Mouse (Mus musculus) forebrain, embryonic 12.5 days (tissue): ENCODE data around the gene Tas1r3. TPM values are rescaled to one million over a fixed set of nuclear protein-coding genes. Genes with fewer than 3 reads are reported as not detected.

Source experiments
- ATAC-seq: fragments of 200-750 bp; cut with Nextera tagmentation; 2 replicates; pipeline ENCODE4 v1.8.0; 2017; ENCODE audit warnings: moderate TSS enrichment; ENCODE audit not compliant: low FRiP score
- H3K27ac ChIP-seq: fragments of 300-500 bp; sonication (generic); 2 replicates; pipeline ENCODE4 v1.5.1; 2016; ENCODE audit warnings: mild to moderate bottlenecking
- H3K27me3 ChIP-seq: fragments of 300-500 bp; sonication (generic); 2 replicates; pipeline ENCODE4 v1.6.1; 2016; ENCODE audit warnings: mild to moderate bottlenecking
- H3K36me3 ChIP-seq: fragments of 300-500 bp; sonication (generic); replicated peaks from 2 replicates; pipeline ENCODE4 v1.6.1; 2016; ENCODE audit warnings: mild to moderate bottlenecking
- H3K4me1 ChIP-seq: fragments of 300-500 bp; sonication (generic); 2 replicates; pipeline ENCODE4 v1.6.1; 2016
- H3K4me2 ChIP-seq: fragments of 300-500 bp; sonication (generic); 2 replicates; pipeline ENCODE4 v1.6.1; 2016; ENCODE audit warnings: mild to moderate bottlenecking, moderate library complexity
- H3K4me3 ChIP-seq: fragments of 300-500 bp; sonication (generic); replicated peaks from 2 replicates; pipeline ENCODE4 v1.5.1; 2016; ENCODE audit warnings: mild to moderate bottlenecking
- H3K9ac ChIP-seq: fragments of 300-500 bp; sonication (generic); 2 replicates; pipeline ENCODE4 v1.6.1; 2016; ENCODE audit warnings: mild to moderate bottlenecking
- H3K9me3 ChIP-seq: fragments of 300-500 bp; sonication (generic); 2 replicates; pipeline ENCODE4 v1.6.1; 2016
- WGBS: fragments of 180-500 bp; shearing (Covaris S2); methylation state at CpG from one replicate; pipeline ENCODE4 v1.1.7; 2016; 5-methylcytosine and 5-hydroxymethylcytosine counted together
- polyA plus RNA-seq: library from polyadenylated mRNA; unstranded; fragments of >200 nt; fragmentation: Nextera tagmentation; extraction: Ambion mirVana; gene quantifications from 2 replicates; pipeline ENCODE4 v1.2.1, GENCODE M21; 2016

Gene Tas1r3
- polyA plus RNA-seq: 0.51 and 0.61 TPM in 2 replicates

DNA sequence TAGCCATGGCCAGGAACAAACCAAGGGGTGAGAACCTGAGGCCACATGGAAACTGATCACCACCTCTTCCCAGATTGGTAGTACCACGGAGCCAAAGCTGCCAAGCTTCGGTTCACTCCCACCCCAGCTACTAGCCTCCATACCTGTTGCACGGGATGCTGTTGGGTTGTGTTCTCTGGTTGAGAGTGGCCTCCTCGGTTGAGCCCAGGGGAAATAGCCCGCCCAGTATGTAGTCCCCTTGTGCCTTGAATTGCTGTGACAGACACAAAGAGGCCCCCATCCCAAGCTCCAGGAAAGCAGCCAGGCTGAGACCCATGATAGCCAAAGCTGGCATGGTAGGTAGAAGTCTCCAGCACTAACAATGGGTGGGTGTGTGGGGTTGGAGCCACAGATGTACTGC lies at the start of gene Tas1r3:
Gene Tas1r3 (minus strand): TSS at position 362 of the 400 bp plus-strand sequence.
- H3K9ac ChIP-seq: no peak within 1 kb of the TSS
- WGBS: 74% methylated on average over 5 of the region's 5 CpGs

DNA sequence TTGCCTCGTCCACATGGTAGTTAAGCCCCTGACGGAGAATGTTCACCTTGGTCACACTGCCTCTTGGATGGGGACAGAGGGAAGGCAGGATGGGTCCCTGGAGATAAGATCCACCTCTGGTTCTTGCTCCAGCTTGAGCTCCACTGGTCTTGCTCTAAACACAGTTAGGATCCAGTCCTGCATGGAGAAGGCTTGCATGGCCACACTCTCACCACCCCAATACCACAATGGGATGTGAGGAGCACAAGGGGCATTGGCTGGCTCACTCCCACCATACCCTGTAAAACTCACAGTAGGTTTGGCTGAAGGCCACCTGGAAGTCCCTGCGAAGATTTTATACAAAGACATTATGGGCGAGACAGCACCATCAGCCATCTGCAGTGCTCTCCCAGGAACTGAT lies 45.6 kb upstream of the Tas1r3 start:
- Histone ChIP-seq H3K27me3 (no peaks in the 10 kb centered on the region), H3K36me3 (peaks cover 36% of the 10 kb centered on the region), H3K4me3 (no peak overlapping the region), H3K4me2 (no peak overlapping the region), H3K9me3 (no peaks in the 10 kb centered on the region), H3K27ac (no peak overlapping the region), H3K9ac (no peak overlapping the region), H3K4me1 (no peaks in the 10 kb centered on the region)
- 94% methylated on average over 4 of the region's 4 CpGs for WGBS
- no peak for ATAC-seq

More for the DNA sequence above, at the start of gene Tas1r3:
- Histone ChIP-seq H3K36me3 (peaks cover 63% of the 10 kb centered on the region), H3K4me3 (no peak within 1 kb of the TSS), H3K27me3 (no peaks in the 10 kb centered on the region), H3K9me3 (no peaks in the 10 kb centered on the region), H3K4me1 (peaks cover under 1% of the 10 kb centered on the region), H3K27ac (no peak within 1 kb of the TSS), H3K4me2 (no peak within 1 kb of the TSS)
- ATAC-seq: no peak

DNA sequence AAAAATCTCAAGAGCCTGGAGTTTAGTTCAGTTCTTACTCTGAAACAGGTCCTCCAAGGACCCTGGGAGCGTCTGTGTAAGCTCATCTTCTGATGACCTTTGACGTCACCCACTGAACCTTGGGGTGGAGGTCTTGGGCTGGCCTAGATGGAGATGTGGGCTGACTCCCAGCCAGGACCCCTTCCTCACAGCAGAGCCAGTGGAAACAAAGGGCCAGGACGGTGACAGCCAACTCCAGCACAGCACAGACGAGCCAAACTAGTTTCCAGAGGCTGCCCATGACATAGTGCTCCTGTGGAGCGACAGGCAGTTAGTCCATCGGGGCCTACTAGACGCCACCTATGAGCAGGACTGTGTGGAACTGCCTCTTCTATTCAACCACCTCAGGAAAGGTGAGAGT lies 45.1 kb upstream of the Tas1r3 start:
- 76% methylated on average over 7 of the region's 7 CpGs for WGBS

DNA sequence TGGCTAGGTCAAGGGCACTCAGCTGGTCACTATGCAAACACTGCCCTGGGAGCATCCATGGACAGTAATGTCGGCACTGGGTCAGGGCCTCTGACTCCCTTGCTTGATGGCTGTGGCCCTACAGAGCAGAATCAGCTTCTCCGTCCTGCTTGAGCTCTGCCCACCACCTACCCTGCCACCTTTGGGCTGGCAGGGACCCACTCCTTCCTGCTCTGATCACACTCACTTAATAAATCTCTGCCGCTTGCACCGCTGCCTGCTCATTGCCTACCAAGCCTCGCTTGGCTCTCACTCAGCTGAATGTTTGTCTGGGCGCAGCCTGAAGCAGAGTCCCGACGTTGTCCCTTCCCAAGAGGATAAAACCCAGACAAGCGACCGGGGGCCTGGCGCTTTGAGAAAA lies 43.8 kb upstream of the Tas1r3 start:
- H3K9me3 ChIP-seq: no peaks in the 10 kb centered on the region
- H3K4me1 ChIP-seq: no peaks in the 10 kb centered on the region
- H3K4me2 ChIP-seq: no peak overlapping the region
- no peak overlapping the region for H3K27ac ChIP-seq
- WGBS: 90% methylated on average over 11 of the region's 11 CpGs
- H3K4me3 ChIP-seq: no peak overlapping the region
- peaks cover 54% of the 10 kb centered on the region for H3K36me3 ChIP-seq
- no peak overlapping the region for H3K9ac ChIP-seq
- no peak for ATAC-seq
- no peaks in the 10 kb centered on the region for H3K27me3 ChIP-seq

More for the DNA sequence above, 45.1 kb upstream of the Tas1r3 start:
- H3K4me2 ChIP-seq: no peak overlapping the region
- no peak for ATAC-seq
- H3K36me3 ChIP-seq: peaks cover 41% of the 10 kb centered on the region
- H3K9me3 ChIP-seq: no peaks in the 10 kb centered on the region
- no peak overlapping the region for H3K27ac ChIP-seq
- H3K27me3 ChIP-seq: no peaks in the 10 kb centered on the region
- H3K9ac ChIP-seq: no peak overlapping the region
- H3K4me3 ChIP-seq: no peak overlapping the region
- H3K4me1 ChIP-seq: no peaks in the 10 kb centered on the region

DNA sequence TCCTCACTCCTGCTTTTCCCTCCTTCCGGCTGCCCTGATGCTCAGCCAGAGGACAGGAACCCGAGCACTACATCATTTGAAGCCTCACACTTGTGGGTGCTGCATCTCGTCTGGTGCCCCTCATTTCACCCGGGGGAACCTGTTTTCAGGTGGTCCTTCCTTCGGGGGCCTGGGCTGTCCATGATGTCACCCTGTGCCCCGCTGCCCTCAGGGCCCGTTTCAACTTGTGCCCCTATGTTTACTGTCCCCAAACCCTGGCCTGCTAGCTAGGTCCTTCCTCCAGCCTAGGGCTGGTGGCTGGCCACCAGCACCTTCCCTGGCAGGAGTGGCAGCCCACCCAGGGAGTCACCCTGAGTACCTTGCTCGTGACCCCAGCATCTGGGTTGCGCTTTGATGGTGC lies 43.0 kb upstream of the Tas1r3 start:
- H3K9ac ChIP-seq: no peak overlapping the region
- WGBS: 90% methylated on average over 9 of the region's 9 CpGs
- no peaks in the 10 kb centered on the region for H3K27me3 ChIP-seq
- peaks cover 62% of the 10 kb centered on the region for H3K36me3 ChIP-seq
- no peaks in the 10 kb centered on the region for H3K4me1 ChIP-seq
- ATAC-seq: no peak
- H3K9me3 ChIP-seq: no peaks in the 10 kb centered on the region
- no peak overlapping the region for H3K27ac ChIP-seq
- H3K4me3 ChIP-seq: no peak overlapping the region
- no peak overlapping the region for H3K4me2 ChIP-seq

DNA sequence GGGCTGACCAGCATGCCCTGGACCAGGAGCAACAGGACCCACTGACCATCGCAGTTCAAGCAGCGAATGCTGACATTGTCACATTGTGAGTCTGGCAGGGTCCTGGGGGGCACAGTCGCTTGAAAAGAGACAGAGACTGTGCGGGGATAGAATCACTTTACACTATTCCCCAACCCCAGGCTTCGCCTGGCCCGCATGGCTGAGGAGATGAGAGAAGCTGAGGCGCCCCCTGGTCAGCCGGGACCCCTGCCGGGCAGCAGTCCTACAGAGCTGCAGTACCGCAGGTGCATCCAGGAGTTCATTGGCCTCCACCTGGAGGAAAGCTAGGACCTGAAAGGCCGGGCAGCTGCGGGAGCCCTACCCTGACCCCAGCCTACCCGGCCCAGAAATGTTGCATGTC lies 42.5 kb upstream of the Tas1r3 start:
- Histone ChIP-seq H3K36me3 (peaks cover 67% of the 10 kb centered on the region), H3K9ac (no peak overlapping the region), H3K27ac (no peak overlapping the region), H3K4me1 (no peaks in the 10 kb centered on the region), H3K4me2 (no peak overlapping the region), H3K27me3 (no peaks in the 10 kb centered on the region), H3K4me3 (no peak overlapping the region), H3K9me3 (no peaks in the 10 kb centered on the region)
- 83% methylated on average over 13 of the region's 13 CpGs for WGBS
- ATAC-seq: no peak

DNA sequence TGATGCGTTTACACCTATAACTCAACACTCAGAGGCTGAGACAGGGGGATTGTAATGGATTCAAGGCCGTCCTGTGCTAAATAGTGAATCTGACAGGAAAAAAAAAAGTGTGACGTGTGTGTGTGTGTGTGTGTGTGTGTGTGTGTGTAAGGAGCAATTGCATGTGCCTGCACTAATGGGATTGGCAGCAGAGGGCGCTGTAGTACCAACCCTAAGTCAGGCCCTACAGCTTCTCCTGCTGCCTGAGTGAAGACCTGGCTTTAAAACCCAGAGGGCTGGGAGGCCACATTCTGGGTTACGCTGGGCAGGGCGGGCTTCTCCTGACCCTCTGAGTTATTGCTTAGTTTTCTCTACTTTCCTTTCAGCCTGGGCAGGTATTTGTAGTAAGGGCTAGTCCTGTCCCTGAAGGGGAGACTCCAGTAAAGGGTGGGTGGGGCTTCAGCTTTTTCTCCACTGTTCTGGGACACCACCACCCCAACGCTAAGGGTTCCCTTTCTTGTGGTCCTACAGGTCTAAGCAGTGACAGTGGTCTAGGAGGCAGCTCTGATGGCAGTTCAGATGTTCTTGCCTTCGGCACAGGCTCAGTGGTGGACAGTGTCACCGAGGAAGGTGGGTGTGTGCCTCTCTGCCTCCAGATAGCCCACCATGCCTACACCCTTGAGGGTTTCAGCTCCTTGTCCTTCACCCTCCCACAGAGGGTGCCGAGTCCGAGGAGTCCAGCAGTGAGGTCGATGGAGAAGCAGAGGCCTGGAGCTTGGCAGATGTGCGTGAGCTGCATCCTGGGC lies 41.3 kb upstream of the Tas1r3 start:
- no peak overlapping the region for H3K9ac ChIP-seq
- no peak overlapping the region for H3K27ac ChIP-seq
- no peaks in the 10 kb centered on the region for H3K27me3 ChIP-seq
- no peak overlapping the region for H3K4me3 ChIP-seq
- 97% methylated on average over 12 of the region's 13 CpGs for WGBS
- no peak overlapping the region for H3K4me2 ChIP-seq
- no peaks in the 10 kb centered on the region for H3K4me1 ChIP-seq
- H3K9me3 ChIP-seq: no peaks in the 10 kb centered on the region
- ATAC-seq: no peak
- peaks cover 79% of the 10 kb centered on the region for H3K36me3 ChIP-seq

DNA sequence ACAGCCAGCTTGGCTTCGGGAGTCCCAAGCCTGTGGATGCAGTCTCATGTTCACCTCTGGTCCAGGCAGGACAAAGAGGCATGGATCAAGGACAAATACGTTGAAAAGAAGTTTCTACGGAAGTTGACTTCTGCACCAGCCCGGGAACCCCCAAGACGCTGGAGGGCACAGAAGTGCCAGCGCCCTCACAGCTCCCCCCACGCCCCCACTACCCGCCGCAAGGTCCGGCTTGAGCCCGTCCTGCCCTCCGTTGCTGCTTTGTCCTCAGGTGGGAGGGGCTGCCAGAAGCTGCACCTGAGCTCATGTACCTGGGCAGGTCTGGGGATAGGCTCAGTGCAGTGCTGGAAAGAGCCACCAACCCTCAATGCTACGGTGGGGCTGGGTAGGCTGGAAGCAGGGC lies 40.1 kb upstream of the Tas1r3 start:
- WGBS: 96% methylated on average over 13 of the region's 13 CpGs
- ATAC-seq: no peak
- Histone ChIP-seq H3K27me3 (no peaks in the 10 kb centered on the region), H3K9me3 (no peaks in the 10 kb centered on the region), H3K4me3 (no peak overlapping the region), H3K4me2 (no peak overlapping the region), H3K4me1 (no peaks in the 10 kb centered on the region), H3K36me3 (peaks cover 91% of the 10 kb centered on the region), H3K9ac (no peak overlapping the region), H3K27ac (no peak overlapping the region)

DNA sequence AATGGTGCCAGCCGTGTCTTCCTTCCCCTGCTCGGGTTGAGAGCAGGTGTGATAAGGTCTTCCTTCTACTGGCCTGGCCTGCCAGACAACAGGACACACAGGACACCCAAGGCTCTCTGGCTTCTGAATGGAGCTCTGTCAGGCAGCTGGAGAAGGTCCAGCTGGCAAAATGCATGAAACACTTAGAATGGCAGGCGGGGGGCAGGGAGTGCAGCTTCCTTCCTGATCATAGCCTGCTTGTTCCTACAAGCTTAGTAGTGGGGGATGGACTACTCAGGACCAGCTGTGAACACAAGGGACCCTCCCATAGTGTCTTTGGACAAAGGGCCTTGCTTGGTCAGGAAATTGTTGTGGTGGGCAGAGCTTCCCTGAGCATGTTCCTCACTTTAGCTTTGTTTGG lies 38.0 kb upstream of the Tas1r3 start:
- Histone ChIP-seq H3K4me2 (no peak overlapping the region), H3K9ac (no peak overlapping the region), H3K27ac (no peak overlapping the region), H3K4me3 (no peak overlapping the region), H3K9me3 (no peaks in the 10 kb centered on the region), H3K36me3 (peaks cover 93% of the 10 kb centered on the region), H3K27me3 (no peaks in the 10 kb centered on the region), H3K4me1 (no peaks in the 10 kb centered on the region)
- no peak for ATAC-seq
- WGBS: 86% methylated on average over 3 of the region's 3 CpGs

DNA sequence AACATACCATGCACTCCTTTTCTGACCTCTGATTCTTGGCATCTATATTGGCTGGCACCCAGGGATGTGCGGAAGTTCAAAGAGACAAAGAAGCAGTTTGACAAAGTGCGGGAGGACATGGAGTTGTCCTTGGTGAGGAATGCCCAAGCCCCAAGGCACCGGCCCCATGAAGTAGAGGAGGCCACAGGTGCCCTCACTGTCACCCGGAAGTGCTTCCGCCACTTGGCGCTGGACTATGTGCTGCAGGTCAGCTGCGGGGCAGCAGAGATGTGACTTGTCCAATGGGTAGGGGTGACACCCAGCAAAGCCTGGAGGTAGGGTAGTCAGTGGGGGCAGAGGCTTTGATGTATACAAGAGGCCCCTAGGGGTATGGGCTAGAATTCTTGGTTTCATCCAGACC lies 36.2 kb upstream of the Tas1r3 start:
- Histone ChIP-seq H3K36me3 (peaks cover 81% of the 10 kb centered on the region), H3K4me1 (peaks cover 17% of the 10 kb centered on the region), H3K27ac (no peak overlapping the region), H3K4me3 (no peak overlapping the region), H3K9ac (no peak overlapping the region), H3K9me3 (no peaks in the 10 kb centered on the region), H3K27me3 (no peaks in the 10 kb centered on the region), H3K4me2 (no peak overlapping the region)
- ATAC-seq: no peak
- 96% methylated on average over 7 of the region's 7 CpGs for WGBS

DNA sequence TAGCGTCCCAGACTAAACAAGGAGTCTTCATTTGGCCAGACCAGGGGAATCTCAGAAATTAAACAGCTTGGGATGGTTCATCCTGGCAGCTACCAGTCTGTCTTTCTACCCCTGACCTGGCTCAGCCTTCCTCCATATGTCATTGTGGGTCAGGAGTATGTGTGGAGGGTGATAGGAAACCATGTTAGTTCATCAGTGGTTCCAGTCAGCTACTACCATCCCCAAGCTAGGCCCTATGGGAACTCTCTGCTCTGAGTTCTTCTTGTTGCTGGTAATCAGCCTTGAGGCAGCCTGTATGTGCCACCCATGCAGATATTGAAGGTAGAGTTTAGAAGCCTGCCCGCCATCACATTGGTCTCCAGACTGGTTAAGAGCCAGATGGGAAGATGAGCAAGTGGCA lies 35.2 kb upstream of the Tas1r3 start:
- Histone ChIP-seq H3K27ac (no peak overlapping the region), H3K4me2 (no peak overlapping the region), H3K9ac (no peak overlapping the region), H3K4me3 (no peak overlapping the region), H3K9me3 (no peaks in the 10 kb centered on the region), H3K36me3 (peaks cover 70% of the 10 kb centered on the region), H3K27me3 (no peaks in the 10 kb centered on the region), H3K4me1 (peaks cover 27% of the 10 kb centered on the region)
- 95% methylated on average over 2 of the region's 2 CpGs for WGBS
- ATAC-seq: no peak

DNA sequence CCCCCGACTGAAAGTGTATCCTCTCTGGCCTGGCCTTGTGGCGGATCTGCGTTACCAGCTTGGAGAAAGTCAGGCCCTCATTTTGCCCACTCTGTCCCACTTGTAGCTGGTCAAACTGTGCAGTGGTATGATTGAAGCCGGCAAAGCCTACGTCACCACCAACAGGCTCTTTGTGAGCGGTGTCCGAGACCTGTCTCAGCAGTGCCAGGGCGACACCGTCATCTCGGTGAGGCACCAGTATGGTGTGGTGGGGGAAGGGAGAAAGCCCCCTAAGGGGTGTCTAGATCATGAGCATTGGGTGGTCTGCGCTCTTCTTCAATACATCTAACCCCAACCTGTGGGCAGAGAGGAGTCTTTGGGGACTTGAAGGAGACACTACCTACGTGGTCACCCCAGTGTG lies 33.3 kb upstream of the Tas1r3 start:
- no peak overlapping the region for H3K4me3 ChIP-seq
- no peaks in the 10 kb centered on the region for H3K9me3 ChIP-seq
- H3K9ac ChIP-seq: no peak overlapping the region
- no peak for ATAC-seq
- H3K4me1 ChIP-seq: peaks cover 35% of the 10 kb centered on the region
- peaks cover 52% of the 10 kb centered on the region for H3K36me3 ChIP-seq
- no peaks in the 10 kb centered on the region for H3K27me3 ChIP-seq
- 98% methylated on average over 12 of the region's 12 CpGs for WGBS
- no peak overlapping the region for H3K4me2 ChIP-seq
- H3K27ac ChIP-seq: no peak overlapping the region

DNA sequence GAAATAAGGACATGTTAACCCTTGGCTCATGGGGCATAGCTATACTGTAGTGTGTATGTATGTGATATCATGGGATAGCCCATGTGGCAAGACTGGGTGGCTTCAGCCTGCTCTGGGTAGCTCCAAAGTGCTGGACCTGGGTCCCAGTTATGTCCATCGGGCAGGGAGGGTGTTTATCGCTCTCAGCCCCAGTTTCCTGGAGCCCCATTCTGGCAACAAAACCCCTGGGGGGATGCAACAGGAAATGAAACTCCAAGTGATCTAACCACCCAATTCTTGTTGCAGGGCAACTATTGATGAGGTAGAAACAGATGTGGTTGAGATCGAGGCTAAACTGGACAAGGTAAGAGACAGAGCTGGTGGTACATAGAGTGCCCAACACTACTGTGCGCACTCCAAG lies 32.7 kb upstream of the Tas1r3 start:
- Histone ChIP-seq H3K4me2 (no peak overlapping the region), H3K9ac (no peak overlapping the region), H3K4me1 (peaks cover 40% of the 10 kb centered on the region), H3K4me3 (no peak overlapping the region), H3K27me3 (no peaks in the 10 kb centered on the region), H3K27ac (no peak overlapping the region), H3K9me3 (no peaks in the 10 kb centered on the region), H3K36me3 (peaks cover 45% of the 10 kb centered on the region)
- 98% methylated on average over 4 of the region's 4 CpGs for WGBS
- no peak for ATAC-seq
